Mouse (Mus musculus) layer of hippocampus, adult 8-10 months (tissue): ENCODE results near the gene Tln1. TPM values are rescaled to one million over a fixed set of nuclear protein-coding genes. Genes with fewer than 3 reads are reported as not detected.
"Not testable (repeated sequence)": the region's sequence is repeated elsewhere in the genome, so short reads cannot be mapped to it uniquely, and the experiment has no call there.

Source experiments
- DNase-seq, 2 experiments: peaks; one replicate each; pipeline ENCODE4 v3.0.0; 2022; ENCODE audit warnings: low spot score in 2 of 2
- total RNA-seq, 4 experiments: library from RNA; stranded (reverse); gene quantifications; 2 replicates each; pipeline ENCODE4 v1.2.4; 2022

Tln1 gene
- 10 to 100 TPM; 39.3 to 62.9 (median 50.6) TPM for total RNA-seq

GRCm38 (mm10) chr4:43561997-43562768 lies at the start of gene Tln1, which contains the start of gene Creb3:
TSS of gene Tln1 (minus strand) at chr4:43562691.
TSS of gene Creb3 (plus strand) at chr4:43562332.
- peak; percentile 95 to 96 for DNase-seq

GRCm38 (mm10) chr4:43604751-43605685 lies 42.5 kb upstream of the Tln1 start:
- no peak for DNase-seq

GRCm38 (mm10) chr4:43604099-43604498 lies 41.6 kb upstream of the Tln1 start:
- DNase-seq = no peak

GRCm38 (mm10) chr4:43600195-43600934 lies 37.9 kb upstream of the Tln1 start:
- no peak for DNase-seq

GRCm38 (mm10) chr4:43598650-43599380 lies 36.3 kb upstream of the Tln1 start:
- DNase-seq = no peak

- no peak for DNase-seq
Measured at GRCm38 (mm10) chr4:43598200-43598599, 35.7 kb upstream of the Tln1 start.

GRCm38 (mm10) chr4:43596597-43596996 lies 34.1 kb upstream of the Tln1 start:
- DNase-seq = not testable (repeated sequence)

- DNase-seq = no peak
Measured at GRCm38 (mm10) chr4:43593453-43593852, 31.0 kb upstream of the Tln1 start.

GRCm38 (mm10) chr4:43591961-43592360 lies 29.5 kb upstream of the Tln1 start:
- no peak for DNase-seq

- DNase-seq = no peak
Measured at GRCm38 (mm10) chr4:43591543-43591942, 29.1 kb upstream of the Tln1 start.

GRCm38 (mm10) chr4:43587681-43588080 lies 25.2 kb upstream of the Tln1 start:
- no peak for DNase-seq

GRCm38 (mm10) chr4:43586411-43586810 lies 23.9 kb upstream of the Tln1 start:
- no peak for DNase-seq

GRCm38 (mm10) chr4:43585682-43586081 lies 23.2 kb upstream of the Tln1 start:
- no peak for DNase-seq

- no peak for DNase-seq
Measured at GRCm38 (mm10) chr4:43584444-43585416, 22.2 kb upstream of the Tln1 start, which contains the start of gene Msmp. TSS of gene Msmp (minus strand) at chr4:43584494.

- no peak for DNase-seq
Measured at GRCm38 (mm10) chr4:43583421-43583820, 20.9 kb upstream of the Tln1 start.

GRCm38 (mm10) chr4:43582241-43582640 lies 19.8 kb upstream of the Tln1 start:
- DNase-seq = no peak

GRCm38 (mm10) chr4:43581381-43581780 lies 18.9 kb upstream of the Tln1 start:
- DNase-seq = no peak

- DNase-seq = no peak
Measured at GRCm38 (mm10) chr4:43580721-43581120, 18.2 kb upstream of the Tln1 start.

- DNase-seq = no peak
Measured at GRCm38 (mm10) chr4:43579731-43580130, 17.2 kb upstream of the Tln1 start.

GRCm38 (mm10) chr4:43579256-43579655 lies 16.8 kb upstream of the Tln1 start:
- DNase-seq = no peak
